Mouse (Mus musculus) liver, embryonic 14.5 days (tissue): Measurements from ENCODE around the gene Tmtc1. TPM values are rescaled to one million over a fixed set of nuclear protein-coding genes. Genes with fewer than 3 reads are reported as not detected.

ENCODE experiments used
- ATAC-seq: fragments of 200-750 bp; cut with Nextera tagmentation; 2 replicates; pipeline ENCODE4 v1.8.0; 2017; ENCODE audit warnings: moderate number of reproducible peaks, mild to moderate bottlenecking, moderate library complexity; ENCODE audit not compliant: insufficient read depth
- DNase-seq, 3 experiments: peaks; one replicate each; pipeline ENCODE4 v3.0.0-alpha.2; 2012 to 2013; ENCODE audit warnings: low read depth in 3 of 3, low spot score in 3 of 3
- H3K27ac ChIP-seq: fragments of 300-500 bp; sonication (generic); 2 replicates; pipeline ENCODE4 v1.5.1; 2014; ENCODE audit warnings: moderate library complexity, mild to moderate bottlenecking, control low read depth, inconsistent platforms
- H3K27me3 ChIP-seq: fragments of 300-500 bp; sonication (generic); 2 replicates; pipeline ENCODE4 v1.6.1; 2014; ENCODE audit warnings: mild to moderate bottlenecking, low read length, moderate library complexity; ENCODE audit not compliant: control insufficient read depth, insufficient read depth
- H3K36me3 ChIP-seq: fragments of 300-500 bp; sonication (generic); replicated peaks from 2 replicates; pipeline ENCODE4 v1.6.1; 2014; ENCODE audit warnings: low read depth; ENCODE audit not compliant: control insufficient read depth, insufficient read depth
- H3K4me1 ChIP-seq, 2 experiments: fragments of 200-500 bp in 1 of 2; fragments of 300-500 bp in 1 of 2; sonication (generic) in 1 of 2; replicated peaks; 2 replicates each; pipeline ENCODE4 v1.6.1; 2012 to 2014; ENCODE audit warnings: antibody characterized with exemption in 1 of 2, inconsistent platforms in 1 of 2, low read length in 1 of 2; ENCODE audit not compliant: control insufficient read depth in 2 of 2, insufficient read depth in 2 of 2
- H3K4me2 ChIP-seq: fragments of 300-500 bp; sonication (generic); 2 replicates; pipeline ENCODE4 v1.6.1; 2014; ENCODE audit warnings: low read depth, mild to moderate bottlenecking, control low read depth, moderate library complexity
- H3K4me3 ChIP-seq, 2 experiments: fragments of 200-500 bp in 1 of 2; fragments of 300-500 bp in 1 of 2; sonication (generic) in 1 of 2; 2 replicates each; pipeline ENCODE4 v1.5.1; 2012 to 2014; ENCODE audit warnings: low read depth in 2 of 2, low read length in 2 of 2, mild to moderate bottlenecking in 2 of 2, control low read depth in 1 of 2, inconsistent platforms in 1 of 2, moderate library complexity in 1 of 2; ENCODE audit not compliant: insufficient read depth in 1 of 2
- H3K9ac ChIP-seq: fragments of 300-500 bp; sonication (generic); replicated peaks from 2 replicates; pipeline ENCODE4 v1.6.1; 2014; ENCODE audit warnings: mild to moderate bottlenecking, control low read depth, moderate library complexity
- H3K9me3 ChIP-seq: fragments of 300-500 bp; sonication (generic); 2 replicates; pipeline ENCODE4 v1.6.1; 2016; ENCODE audit warnings: low read length, mixed read lengths; ENCODE audit not compliant: control insufficient read depth
- CTCF ChIP-seq: IDR thresholded peaks from 2 replicates; pipeline ENCODE4 v1.5.1; 2016; ENCODE audit warnings: antibody characterized with exemption, low read depth, control low read depth
- EP300 ChIP-seq: IDR thresholded peaks from 2 replicates; pipeline ENCODE4 v1.6.1; 2016; ENCODE audit warnings: antibody characterized with exemption, low read depth
- WGBS: fragments of 180-500 bp; shearing (Covaris S2); extraction: QIAGEN DNeasy Blood & Tissue Kit; methylation state at CpG from one replicate; pipeline ENCODE4 v1.1.7; 2014; ENCODE audit not compliant: insufficient replicate concordance; 5-methylcytosine and 5-hydroxymethylcytosine counted together
- polyA plus RNA-seq, 2 experiments: library from polyadenylated mRNA; depleted of rRNA in 1 of 2; stranded (reverse) in 1 of 2; unstranded in 1 of 2; fragments of >200 nt; fragmentation: Nextera tagmentation in 1 of 2; extraction: Ambion mirVana in 1 of 2; gene quantifications; 2 replicates each; pipeline versions ENCODE4 v1.2.1 to v1.2.3; 2012 to 2014

The Tmtc1 gene
- polyA plus RNA-seq, 2 experiments: 0.04 to 0.09 TPM

GRCm38 (mm10) chr6:148399541-148399940 is 44.6 kb downstream of the Tmtc1 start:
- H3K4me2 ChIP-seq: no peak overlapping the region
- H3K4me1 ChIP-seq: no peaks in the 10 kb centered on the region
- H3K9me3 ChIP-seq: no peaks in the 10 kb centered on the region
- ATAC-seq (no peak), DNase-seq (no peak)
- no peak overlapping the region for H3K9ac ChIP-seq
- no peak overlapping the region for H3K4me3 ChIP-seq
- TF ChIP-seq EP300: no peak
- no peak for TF ChIP-seq CTCF
- no peak overlapping the region for H3K27ac ChIP-seq
- WGBS: 65% methylated on average over 2 of the region's 2 CpGs
- no peaks in the 10 kb centered on the region for H3K36me3 ChIP-seq
- H3K27me3 ChIP-seq: no peaks in the 10 kb centered on the region

- Histone ChIP-seq H3K4me2 (no peak overlapping the region), H3K4me3 (no peak overlapping the region)
- 62% methylated on average over 2 of the region's 2 CpGs for WGBS
Observed at GRCm38 (mm10) chr6:148398888-148399287, 45.3 kb downstream of the Tmtc1 start.

GRCm38 (mm10) chr6:148397270-148397669 is 46.9 kb downstream of the Tmtc1 start:
- H3K4me3 ChIP-seq: no peak overlapping the region
- ATAC-seq: no peak
- H3K27me3 ChIP-seq: no peaks in the 10 kb centered on the region
- H3K36me3 ChIP-seq: no peaks in the 10 kb centered on the region
- H3K27ac ChIP-seq: no peak overlapping the region
- DNase-seq: no peak
- H3K4me1 ChIP-seq: no peaks in the 10 kb centered on the region
- WGBS: 70% methylated on average over 5 of the region's 5 CpGs
- no peak overlapping the region for H3K4me2 ChIP-seq
- no peak for TF ChIP-seq EP300
- no peak for TF ChIP-seq CTCF
- H3K9me3 ChIP-seq: no peaks in the 10 kb centered on the region
- H3K9ac ChIP-seq: no peak overlapping the region

More at GRCm38 (mm10) chr6:148398888-148399287, 45.3 kb downstream of the Tmtc1 start:
- no peaks in the 10 kb centered on the region for H3K9me3 ChIP-seq
- H3K27me3 ChIP-seq: no peaks in the 10 kb centered on the region
- no peak for DNase-seq
- TF ChIP-seq CTCF (no peak), EP300 (no peak)
- H3K4me1 ChIP-seq: no peaks in the 10 kb centered on the region
- no peaks in the 10 kb centered on the region for H3K36me3 ChIP-seq
- H3K9ac ChIP-seq: no peak overlapping the region
- H3K27ac ChIP-seq: no peak overlapping the region
- ATAC-seq: no peak

- no peak for TF ChIP-seq EP300
- TF ChIP-seq CTCF: peak; percentile 34; the same call in 1 of the 2 replicates
- Histone ChIP-seq H3K4me3 (no peak overlapping the region), H3K36me3 (no peaks in the 10 kb centered on the region), H3K4me2 (no peak overlapping the region), H3K27me3 (no peaks in the 10 kb centered on the region), H3K9ac (no peak overlapping the region), H3K27ac (no peak overlapping the region), H3K9me3 (no peaks in the 10 kb centered on the region), H3K4me1 (no peaks in the 10 kb centered on the region)
- WGBS: 64% methylated on average over 3 of the region's 3 CpGs
- ATAC-seq (no peak), DNase-seq (no peak)
Observed at GRCm38 (mm10) chr6:148395272-148395671, 48.9 kb downstream of the Tmtc1 start.

- DNase-seq: no peak
- WGBS: 64% methylated on average over 3 of the region's 3 CpGs
- ATAC-seq: no peak
- H3K4me1 ChIP-seq: no peaks in the 10 kb centered on the region
- H3K36me3 ChIP-seq: no peaks in the 10 kb centered on the region
- H3K27me3 ChIP-seq: no peaks in the 10 kb centered on the region
- no peak overlapping the region for H3K4me3 ChIP-seq
- TF ChIP-seq EP300: no peak
- TF ChIP-seq CTCF: no peak
- H3K9ac ChIP-seq: no peak overlapping the region
- no peaks in the 10 kb centered on the region for H3K9me3 ChIP-seq
- no peak overlapping the region for H3K4me2 ChIP-seq
- H3K27ac ChIP-seq: no peak overlapping the region
Observed at GRCm38 (mm10) chr6:148394294-148394693, 49.9 kb downstream of the Tmtc1 start.
